Mouse (Mus musculus): Measurements from ENCODE around the gene Thap7. TPM values are rescaled to one million over a fixed set of nuclear protein-coding genes. Genes with fewer than 3 reads are reported as not detected.

Thap7 gene
- 10 to 100 TPM; 42.3 to 43.1 TPM for total RNA-seq (2021)
- long read RNA-seq, experiment 1, transcript Thap7-202 (4 exons, 734 nt) = major isoform, 10 of 31 reads
- long read RNA-seq, experiment 1, transcript Thap7-201 (5 exons, 1,248 nt) = minor isoform, 8 of 31 reads
- long read RNA-seq, experiment 1, partial matches to known transcripts = 2 of 31 reads
- long read RNA-seq, experiment 1, other reads (novel, unspliced or antisense) = 6 of 31 reads
- long read RNA-seq, experiment 2, transcript Thap7-202 (4 exons, 734 nt) = minor isoform, 6 of 30 reads
- long read RNA-seq, experiment 2, transcript Thap7-201 (5 exons, 1,248 nt) = major isoform, 9 of 30 reads
- long read RNA-seq, experiment 2, partial matches to known transcripts = 1 of 30 reads
- long read RNA-seq, experiment 2, other reads (novel, unspliced or antisense) = 9 of 30 reads

- H3K27ac ChIP-seq = peak within 1 kb of the TSS; percentile 95
- H3K4me3 ChIP-seq = peak within 1 kb of the TSS; percentile 61
- DNase-seq (ENCODE audit: extremely low spot score in 1 of 2, low spot score in 2 of 2) = peak; percentile 93 to 95
- TF ChIP-seq CTCF (IDR thresholded peaks at IDR 0.05) = no peak
- intact Hi-C loops (cut with DNase I) = loop anchor here (5.0 kb wide), 3 partner anchors 58 to 123 kb away; partner anchors contain the start of genes Crkl, Pi4ka and Snap29
These were observed at the start of gene Thap7 for GRCm38 (mm10) chr16:17530640-17531288. Thap7 (minus strand) TSS chr16:17531136.

GRCm38 (mm10) chr16:17576825-17577215 lies 45.9 kb upstream of the Thap7 start:
- DNase-seq (ENCODE audit: extremely low spot score in 1 of 2, low spot score in 2 of 2) = no peak
- Histone ChIP-seq H3K4me3 (peak overlapping the region; percentile 71), H3K27ac (peak overlapping the region; percentile 79)
- intact Hi-C loops (cut with DNase I) = loop anchor here (1.0 kb wide), 1 partner anchor 13 kb away; no protein-coding TSS in a partner anchor
- TF ChIP-seq CTCF (IDR thresholded peaks at IDR 0.05) = no peak

GRCm38 (mm10) chr16:17575870-17576824 lies 45.2 kb upstream of the Thap7 start:
- intact Hi-C loops (cut with DNase I) = loop anchor here (1.0 kb wide), 1 partner anchor 12 kb away; no protein-coding TSS in a partner anchor
- Histone ChIP-seq H3K4me3 (peak overlapping the region; percentile 71), H3K27ac (peak overlapping the region; percentile 79)
- no peak for TF ChIP-seq CTCF (IDR thresholded peaks at IDR 0.05)
- DNase-seq (ENCODE audit: extremely low spot score in 1 of 2, low spot score in 2 of 2) = peak; percentile 79

GRCm38 (mm10) chr16:17566186-17566585 lies 35.2 kb upstream of the Thap7 start:
- H3K4me3 ChIP-seq = no peak overlapping the region
- no peak for DNase-seq (ENCODE audit: extremely low spot score in 1 of 2, low spot score in 2 of 2)
- H3K27ac ChIP-seq = no peak overlapping the region
- TF ChIP-seq CTCF (IDR thresholded peaks at IDR 0.05) = no peak; the same call in 1 of the 2 replicates
- intact Hi-C loops (cut with DNase I) = no loop called here

- peak overlapping the region; percentile 63; the same call in 1 of the 2 replicates for H3K27ac ChIP-seq
- DNase-seq (ENCODE audit: extremely low spot score in 1 of 2, low spot score in 2 of 2) = no peak
- no peak for TF ChIP-seq CTCF (IDR thresholded peaks at IDR 0.05)
- no peak overlapping the region for H3K4me3 ChIP-seq
- intact Hi-C loops (cut with DNase I) = loop anchor here (1.0 kb wide), 1 partner anchor 12 kb away; no protein-coding TSS in a partner anchor
These were observed 33.8 kb upstream of the Thap7 start for GRCm38 (mm10) chr16:17564771-17565170.

GRCm38 (mm10) chr16:17564221-17564620 lies 33.3 kb upstream of the Thap7 start:
- H3K4me3 ChIP-seq = no peak overlapping the region
- intact Hi-C loops (cut with DNase I) = loop anchor here (1.0 kb wide), 1 partner anchor 12 kb away; no protein-coding TSS in a partner anchor
- DNase-seq (ENCODE audit: extremely low spot score in 1 of 2, low spot score in 2 of 2) = no peak
- TF ChIP-seq CTCF (IDR thresholded peaks at IDR 0.05) = no peak
- peak overlapping the region; percentile 67; the same call in 1 of the 2 replicates for H3K27ac ChIP-seq

GRCm38 (mm10) chr16:17563580-17563979 lies 32.6 kb upstream of the Thap7 start:
- no peak for DNase-seq (ENCODE audit: extremely low spot score in 1 of 2, low spot score in 2 of 2)
- intact Hi-C loops (cut with DNase I) = no loop called here
- H3K27ac ChIP-seq = peak overlapping the region; percentile 67; the same call in 1 of the 2 replicates
- TF ChIP-seq CTCF (IDR thresholded peaks at IDR 0.05) = no peak
- no peak overlapping the region for H3K4me3 ChIP-seq

- no peak for DNase-seq (ENCODE audit: extremely low spot score in 1 of 2, low spot score in 2 of 2)
- intact Hi-C loops (cut with DNase I) = no loop called here
- H3K4me3 ChIP-seq = peak within 1 kb of the TSS; percentile 21
- no peak for TF ChIP-seq CTCF (IDR thresholded peaks at IDR 0.05)
- H3K27ac ChIP-seq = peak within 1 kb of the TSS; percentile 60
These were observed 30.8 kb upstream of the Thap7 start, which contains the start of gene P2rx6 for GRCm38 (mm10) chr16:17561751-17562208. P2rx6 (plus strand) TSS chr16:17561885.

GRCm38 (mm10) chr16:17561128-17561750 lies 30.3 kb upstream of the Thap7 start, which contains the start of gene Lrrc74b:
Lrrc74b (minus strand) TSS chr16:17561247.
- DNase-seq (ENCODE audit: extremely low spot score in 1 of 2, low spot score in 2 of 2) = no peak
- intact Hi-C loops (cut with DNase I) = no loop called here
- Histone ChIP-seq H3K4me3 (peak within 1 kb of the TSS; percentile 21), H3K27ac (peak within 1 kb of the TSS; percentile 60)
- TF ChIP-seq CTCF (IDR thresholded peaks at IDR 0.05) = no peak

- TF ChIP-seq CTCF (IDR thresholded peaks at IDR 0.05) = no peak
- intact Hi-C loops (cut with DNase I) = loop anchor here (2.0 to 10.0 kb wide), 2 partner anchors 59 to 255 kb away; partner anchors contain the start of gene Smpd4
- H3K27ac ChIP-seq = no peak overlapping the region
- DNase-seq (ENCODE audit: extremely low spot score in 1 of 2, low spot score in 2 of 2) = no peak
- H3K4me3 ChIP-seq = no peak overlapping the region
These were observed 28.6 kb upstream of the Thap7 start for GRCm38 (mm10) chr16:17559396-17560027.
